Mouse (Mus musculus) lung, postnatal 0 days (tissue): ENCODE measurements around the gene Fam69b.

Experiments
- CTCF ChIP-seq: IDR thresholded peaks from 2 replicates; pipeline ENCODE4 v1.5.1; 2016; ENCODE audit warnings: antibody characterized with exemption, mild to moderate bottlenecking
- EP300 ChIP-seq: IDR thresholded peaks from 2 replicates; pipeline ENCODE4 v1.6.1; 2016; ENCODE audit warnings: antibody characterized with exemption, mild to moderate bottlenecking, control low read depth

DNA sequence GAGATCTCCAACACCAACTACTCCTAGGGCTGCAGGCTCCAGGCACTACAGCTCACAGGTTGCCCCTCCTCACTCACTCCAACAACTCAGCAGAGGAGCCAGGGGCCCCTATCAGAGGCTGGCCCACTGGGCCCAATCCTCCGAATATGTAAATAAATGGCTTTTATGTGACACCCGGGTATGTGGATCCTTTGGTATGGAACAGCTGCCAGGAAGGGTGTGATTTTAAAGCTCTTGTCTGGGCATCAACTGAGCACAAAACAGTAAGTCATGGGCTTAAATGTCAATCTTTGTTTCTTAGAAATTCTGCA lies 8.0 kb downstream of the Fam69b start:
- TF ChIP-seq CTCF (no peak), EP300 (no peak)
